Mouse (Mus musculus) CH12.LX (cell line): ENCODE data around the gene Lgals9.

ENCODE experiments used
- BHLHE40 ChIP-seq: IDR thresholded peaks from 2 replicates; pipeline ENCODE4 v1.6.1; 2011; ENCODE audit warnings: mild to moderate bottlenecking, low read depth, low read length, improper control_type of control experiment
- CHD2 ChIP-seq: IDR thresholded peaks from 2 replicates; pipeline ENCODE4 v1.6.1; 2011; ENCODE audit warnings: low read length, improper control_type of control experiment
- CTCF ChIP-seq, 2 experiments: IDR thresholded peaks in 1 of 2; conservative IDR thresholded peaks in 1 of 2; 2 replicates each; pipeline ENCODE4 v1.5.1; 2011 to 2012; ENCODE audit warnings: low read depth in 2 of 2, low read length in 2 of 2, improper control_type of control experiment in 1 of 2, inconsistent platforms in 1 of 2, mild to moderate bottlenecking in 1 of 2, moderate library complexity in 1 of 2
- E2F4 ChIP-seq: IDR thresholded peaks from 2 replicates; pipeline ENCODE4 v1.6.1; 2011; ENCODE audit warnings: low read depth, low read length, improper control_type of control experiment; ENCODE audit not compliant: insufficient replicate concordance
- KAT2A ChIP-seq: IDR thresholded peaks from 2 replicates; pipeline ENCODE4 v1.6.1; 2012; ENCODE audit warnings: low read length, improper control_type of control experiment, inconsistent platforms; ENCODE audit not compliant: insufficient replicate concordance
- MAFK ChIP-seq: IDR thresholded peaks from 2 replicates; pipeline ENCODE4 v1.6.1; 2011; ENCODE audit warnings: low read length, improper control_type of control experiment; ENCODE audit not compliant: insufficient replicate concordance
- MXI1 ChIP-seq: IDR thresholded peaks from 2 replicates; pipeline ENCODE4 v1.6.1; 2011; ENCODE audit warnings: mild to moderate bottlenecking, low read depth, low read length, improper control_type of control experiment
- POLR2A ChIP-seq: IDR thresholded peaks from 2 replicates; pipeline ENCODE4 v1.6.1; 2011; ENCODE audit warnings: low read depth, mild to moderate bottlenecking, improper control_type of control experiment, low read length
- POLR2AphosphoS2 ChIP-seq: IDR thresholded peaks from 2 replicates; pipeline ENCODE4 v1.6.1; 2011; ENCODE audit warnings: low read depth, low read length, improper control_type of control experiment
- SMC3 ChIP-seq: IDR thresholded peaks from 2 replicates; pipeline ENCODE4 v1.6.1; 2011; ENCODE audit warnings: low read depth, low read length, improper control_type of control experiment
- TBP ChIP-seq: conservative IDR thresholded peaks from 2 replicates; pipeline ENCODE4 v1.6.1; 2011; ENCODE audit warnings: low read depth, low read length, improper control_type of control experiment
- UBTF ChIP-seq: IDR thresholded peaks from 2 replicates; pipeline ENCODE4 v1.6.1; 2012; ENCODE audit warnings: low read depth, mild to moderate bottlenecking, inconsistent platforms, low read length, improper control_type of control experiment, moderate library complexity
- USF1 ChIP-seq: IDR thresholded peaks from 2 replicates; pipeline ENCODE4 v1.6.1; 2014; ENCODE audit warnings: low read depth, mild to moderate bottlenecking, inconsistent platforms, low read length, improper control_type of control experiment
- ZKSCAN1 ChIP-seq: IDR thresholded peaks from 2 replicates; pipeline ENCODE4 v1.6.1; 2012; ENCODE audit warnings: low read depth, inconsistent platforms, low read length, improper control_type of control experiment, borderline replicate concordance

GRCm38 (mm10) chr11:78982042-78982441 is 2.7 kb downstream of the Lgals9 start:
- TF ChIP-seq POLR2A (no peak), CHD2 (no peak), KAT2A (no peak), UBTF (no peak), CTCF (conservative IDR thresholded peaks at IDR 0.05 in 1 of 2, IDR thresholded peaks at IDR 0.05 in 1 of 2; ENCODE audit: low read depth in 2 of 2, low read length in 2 of 2) (no peak), E2F4 (no peak), USF1 (no peak), SMC3 (no peak), POLR2AphosphoS2 (no peak), TBP (no peak), MXI1 (no peak), BHLHE40 (no peak), ZKSCAN1 (no peak), MAFK (no peak)
